Mouse (Mus musculus): Measurements from ENCODE around the gene Dmrtc1c2. TPM values are rescaled to one million over a fixed set of nuclear protein-coding genes. Genes with fewer than 3 reads are reported as not detected.
"Not testable (repeated sequence)": the region's sequence is repeated elsewhere in the genome, so short reads cannot be mapped to it uniquely, and the experiment has no call there.

Gene Dmrtc1c2
- polyA plus RNA-seq (2012; fragmentation: generic; extraction: Trizol) = not detected
- long read RNA-seq, experiment 1 = 0 reads
- long read RNA-seq, experiment 2 = 0 reads

DNA sequence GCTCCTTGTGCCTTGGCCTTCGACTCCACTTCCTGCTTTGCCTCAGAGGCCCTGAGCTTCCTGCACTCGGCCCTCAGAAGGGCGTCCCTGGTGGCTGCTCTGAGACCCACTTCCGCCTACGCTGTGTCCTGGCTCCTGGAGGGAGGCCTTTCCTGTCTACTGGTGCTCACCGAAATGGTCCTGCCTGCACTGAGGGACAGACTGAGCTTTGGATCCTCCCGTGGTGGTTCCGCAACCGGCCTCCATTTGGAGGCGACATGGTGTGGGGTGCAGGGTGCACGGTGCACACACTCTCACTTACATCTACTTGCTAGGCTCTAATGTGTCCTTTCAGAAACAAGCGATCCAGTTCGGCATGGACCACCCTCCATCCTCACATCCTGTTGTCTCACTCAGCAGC, at the start of gene Dmrtc1c2:
TSS of gene Dmrtc1c2 (minus strand) at position 101 of the 400 bp plus-strand sequence.
- H3K79me2 ChIP-seq (ENCODE audit: control insufficient read depth, insufficient read depth); H3K27me3 ChIP-seq (ENCODE audit: control insufficient read depth, insufficient read depth, insufficient read length); H3ac ChIP-seq (ENCODE audit: control insufficient read depth, insufficient read length, low read depth); H3K36me3 ChIP-seq (ENCODE audit: control insufficient read depth, insufficient read depth); H3K4me3 ChIP-seq (ENCODE audit: insufficient read depth, poor library complexity, severe bottlenecking); H3K79me3 ChIP-seq (ENCODE audit: low read depth): not testable (repeated sequence)

DNA sequence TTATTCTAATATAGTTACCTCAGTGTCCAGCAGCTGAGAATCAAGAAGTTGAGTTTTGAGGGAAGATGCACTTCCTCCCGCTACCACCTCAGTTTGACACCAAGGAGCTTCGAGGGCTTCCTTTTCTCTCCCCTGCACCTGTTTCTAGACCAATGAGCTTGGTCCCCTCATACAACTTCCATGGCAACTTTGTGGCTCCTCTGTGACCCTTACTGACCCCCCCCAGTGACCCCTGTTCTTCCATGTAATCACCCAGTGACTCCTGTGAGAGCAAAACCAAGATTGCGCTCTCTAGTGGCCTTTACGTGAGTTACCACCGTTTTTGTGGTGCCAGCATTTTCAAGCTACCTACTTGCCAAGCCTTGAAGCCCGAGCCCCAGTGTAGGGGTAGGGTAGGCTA, 13.5 kb upstream of the Dmrtc1c2 start, which contains the start of gene 1700031F05Rik:
TSS of gene 1700031F05Rik (minus strand) at position 101 of the 400 bp plus-strand sequence.
- no peaks in the 10 kb centered on the region for H3K27me3 ChIP-seq (ENCODE audit: control insufficient read depth, insufficient read depth, insufficient read length)
- no peak for TF ChIP-seq USF1 (IDR thresholded peaks at IDR 0.05; ENCODE audit: low read depth)
- TF ChIP-seq MAX (IDR thresholded peaks at IDR 0.05) = no peak
- TF ChIP-seq MYOD1 (IDR thresholded peaks at IDR 0.05; ENCODE audit: control insufficient read depth, insufficient read length, low read depth) = no peak
- TF ChIP-seq CEBPB (IDR thresholded peaks at IDR 0.05; ENCODE audit: low read depth) = no peak
- H3K79me2 ChIP-seq (ENCODE audit: control insufficient read depth, insufficient read depth) = no peaks in the 10 kb centered on the region
- H3ac ChIP-seq (ENCODE audit: control insufficient read depth, insufficient read length, low read depth) = no peak within 1 kb of the TSS
- no peaks in the 10 kb centered on the region for H3K36me3 ChIP-seq (ENCODE audit: control insufficient read depth, insufficient read depth)
- no peak within 1 kb of the TSS for H3K4me3 ChIP-seq (ENCODE audit: insufficient read depth, poor library complexity, severe bottlenecking)
- no peaks in the 10 kb centered on the region for H3K79me3 ChIP-seq (ENCODE audit: low read depth)

DNA sequence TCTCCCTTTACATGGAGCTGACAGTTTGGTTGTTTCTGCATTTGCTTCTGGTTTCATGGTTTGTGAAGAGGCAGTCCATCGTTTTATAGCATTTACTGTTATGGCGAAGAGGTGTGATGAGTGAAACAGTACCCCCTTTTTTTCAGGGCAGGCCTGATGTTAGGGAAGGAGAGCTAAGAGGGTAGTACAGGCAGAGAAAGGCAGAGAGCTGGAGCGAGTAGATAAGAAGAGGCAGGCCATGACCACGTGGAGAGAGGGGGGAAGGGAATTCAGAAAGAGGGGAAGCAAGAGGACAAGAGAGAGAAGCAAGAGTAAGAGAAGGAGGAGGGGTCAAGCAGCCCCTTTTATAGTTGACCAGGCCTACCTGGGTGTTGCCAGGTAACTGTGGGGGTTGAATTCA, 42.1 kb downstream of the Dmrtc1c2 start:
- H3K79me3 ChIP-seq (ENCODE audit: low read depth) = no peaks in the 10 kb centered on the region
- H3ac ChIP-seq (ENCODE audit: control insufficient read depth, insufficient read length, low read depth) = no peak overlapping the region
- no peak overlapping the region for H3K4me3 ChIP-seq (ENCODE audit: insufficient read depth, poor library complexity, severe bottlenecking)
- H3K36me3 ChIP-seq (ENCODE audit: control insufficient read depth, insufficient read depth) = no peaks in the 10 kb centered on the region
- TF ChIP-seq CTCF (IDR thresholded peaks at IDR 0.05; ENCODE audit: control insufficient read depth, insufficient read depth, insufficient read length) (no peak), MAX (IDR thresholded peaks at IDR 0.05) (no peak), MYOG (IDR thresholded peaks at IDR 0.05; ENCODE audit: control insufficient read depth, extremely low read depth, insufficient read length) (no peak), USF1 (IDR thresholded peaks at IDR 0.05; ENCODE audit: low read depth) (no peak), MYOD1 (IDR thresholded peaks at IDR 0.05; ENCODE audit: control insufficient read depth, insufficient read length, low read depth) (no peak), FOSL1 (IDR thresholded peaks at IDR 0.05; ENCODE audit: insufficient read depth, low read length, poor library complexity, severe bottlenecking) (no peak), CEBPB (IDR thresholded peaks at IDR 0.05; ENCODE audit: low read depth) (no peak)
- no peaks in the 10 kb centered on the region for H3K27me3 ChIP-seq (ENCODE audit: control insufficient read depth, insufficient read depth, insufficient read length)
- no peaks in the 10 kb centered on the region for H3K79me2 ChIP-seq (ENCODE audit: control insufficient read depth, insufficient read depth)

DNA sequence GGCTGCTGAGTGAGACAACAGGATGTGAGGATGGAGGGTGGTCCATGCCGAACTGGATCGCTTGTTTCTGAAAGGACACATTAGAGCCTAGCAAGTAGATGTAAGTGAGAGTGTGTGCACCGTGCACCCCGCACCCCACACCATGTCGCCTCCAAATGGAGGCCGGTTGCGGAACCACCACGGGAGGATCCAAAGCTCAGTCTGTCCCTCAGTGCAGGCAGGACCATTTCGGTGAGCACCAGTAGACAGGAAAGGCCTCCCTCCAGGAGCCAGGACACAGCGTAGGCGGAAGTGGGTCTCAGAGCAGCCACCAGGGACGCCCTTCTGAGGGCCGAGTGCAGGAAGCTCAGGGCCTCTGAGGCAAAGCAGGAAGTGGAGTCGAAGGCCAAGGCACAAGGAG, 51.8 kb downstream of the Dmrtc1c2 start, which contains the start of gene Dmrtc1c1:
TSS of gene Dmrtc1c1 (plus strand) at position 301 of the 400 bp plus-strand sequence.
- H3ac ChIP-seq (ENCODE audit: control insufficient read depth, insufficient read length, low read depth); H3K4me3 ChIP-seq (ENCODE audit: insufficient read depth, poor library complexity, severe bottlenecking): not testable (repeated sequence)

More for the DNA sequence above, 51.8 kb downstream of the Dmrtc1c2 start, which contains the start of gene Dmrtc1c1:
- H3K79me3 ChIP-seq (ENCODE audit: low read depth); H3K79me2 ChIP-seq (ENCODE audit: control insufficient read depth, insufficient read depth); H3K27me3 ChIP-seq (ENCODE audit: control insufficient read depth, insufficient read depth, insufficient read length); H3K36me3 ChIP-seq (ENCODE audit: control insufficient read depth, insufficient read depth): not testable (repeated sequence)

Other genes starting within 250 kb of the Dmrtc1c2 start
- 3.3 TPM for gene Phka1, start 210.4 kb downstream of the Dmrtc1c2 start, polyA plus RNA-seq (2012; fragmentation: generic; extraction: Trizol)
- not detected for gene Gm3880, start 167.6 kb downstream of the Dmrtc1c2 start, polyA plus RNA-seq (2012; fragmentation: generic; extraction: Trizol)
- not detected for gene Gm9112, start 147.0 kb downstream of the Dmrtc1c2 start, polyA plus RNA-seq (2012; fragmentation: generic; extraction: Trizol)
- not detected for gene Dmrtc1b, start 146.8 kb downstream of the Dmrtc1c2 start, polyA plus RNA-seq (2012; fragmentation: generic; extraction: Trizol)
- gene Dmrtc1c1, start 51.7 kb downstream of the Dmrtc1c2 start, polyA plus RNA-seq (2012; fragmentation: generic; extraction: Trizol) = not detected
- not detected for gene 1700031F05Rik, start 13.4 kb upstream of the Dmrtc1c2 start, polyA plus RNA-seq (2012; fragmentation: generic; extraction: Trizol)
- not detected for gene Dmrtc1a, start 54.1 kb upstream of the Dmrtc1c2 start, polyA plus RNA-seq (2012; fragmentation: generic; extraction: Trizol)
- gene 1700011M02Rik, start 54.3 kb upstream of the Dmrtc1c2 start, polyA plus RNA-seq (2012; fragmentation: generic; extraction: Trizol) = not detected
- gene 1700018G05Rik, start 73.8 kb upstream of the Dmrtc1c2 start, polyA plus RNA-seq (2012; fragmentation: generic; extraction: Trizol) = not detected